Mouse (Mus musculus) heart, adult 2 months (tissue): ENCODE data around the gene Tnip2.

Experiments used
- CTCF ChIP-seq: fragments of 200-600 bp; IDR thresholded peaks from 2 replicates; pipeline ENCODE4 v1.8.1; 2022; ENCODE audit warnings: antibody characterized with exemption, mild to moderate bottlenecking, moderate library complexity
- EP300 ChIP-seq: fragments of 200-500 bp; IDR thresholded peaks from 2 replicates; pipeline ENCODE4 v1.6.1; 2011; ENCODE audit warnings: low read depth, low read length, control low read depth; ENCODE audit not compliant: insufficient read depth
- POLR2A ChIP-seq: fragments of 200-500 bp; IDR thresholded peaks from 2 replicates; pipeline ENCODE4 v1.6.1; 2011; ENCODE audit warnings: mild to moderate bottlenecking, low read depth, low read length, control low read depth; ENCODE audit not compliant: insufficient read depth

DNA sequence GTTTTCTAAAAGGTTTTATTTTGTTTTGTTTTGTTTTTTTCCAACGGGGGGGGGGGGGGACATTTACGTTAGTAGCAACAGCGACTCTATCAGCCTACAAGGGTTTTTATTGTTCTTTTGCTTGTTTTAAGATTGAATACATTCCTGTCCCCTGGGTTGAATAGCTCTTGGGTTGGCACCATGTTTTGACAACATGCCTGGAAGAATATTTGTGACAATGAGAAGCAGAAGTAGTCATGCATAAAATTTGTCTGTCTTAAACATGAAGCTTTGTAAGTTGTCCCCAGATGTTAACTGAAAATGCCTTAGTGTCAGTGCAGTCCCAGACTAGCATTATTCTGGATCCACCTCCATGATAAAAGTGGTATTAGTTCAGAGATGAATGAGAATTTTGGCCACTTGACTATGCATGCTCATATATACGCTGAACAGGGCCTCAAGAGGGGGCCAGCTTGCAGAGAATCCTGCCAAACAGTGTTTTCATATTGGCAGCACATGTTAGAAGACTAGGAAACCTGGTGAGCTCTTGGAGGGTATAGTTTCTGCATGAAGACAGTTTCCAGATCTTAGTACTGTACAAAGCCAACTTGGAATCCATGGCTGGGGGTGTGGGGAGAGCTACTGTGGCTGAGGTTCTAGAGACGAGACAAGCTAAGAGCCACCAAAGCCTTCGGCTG is 24.9 kb downstream of the Tnip2 start:
- TF ChIP-seq CTCF = no peak
- TF ChIP-seq POLR2A = no peak
- TF ChIP-seq EP300 = no peak
